Mouse (Mus musculus) hindbrain, embryonic 11.5 days (tissue): ENCODE data around the gene Pbld2. TPM values are rescaled to one million over a fixed set of nuclear protein-coding genes. Genes with fewer than 3 reads are reported as not detected.

Experiments used
- ATAC-seq: fragments of 200-750 bp; cut with Nextera tagmentation; 2 replicates; pipeline ENCODE4 v1.8.0; 2017; ENCODE audit warnings: mild to moderate bottlenecking, moderate TSS enrichment, moderate library complexity; ENCODE audit not compliant: low FRiP score
- DNase-seq: peaks from one replicate; pipeline ENCODE4 v3.0.0-alpha.2; 2015; ENCODE audit warnings: low spot score
- H3K27ac ChIP-seq: fragments of 300-500 bp; sonication (generic); 2 replicates; pipeline ENCODE4 v1.5.1; 2014; ENCODE audit warnings: mild to moderate bottlenecking, low read depth, low read length
- H3K27me3 ChIP-seq: fragments of 300-500 bp; sonication (generic); 2 replicates; pipeline ENCODE4 v1.6.1; 2014; ENCODE audit warnings: mild to moderate bottlenecking, low read length, moderate library complexity, mixed read lengths; ENCODE audit not compliant: control insufficient read depth, insufficient read depth
- H3K36me3 ChIP-seq: fragments of 300-500 bp; sonication (generic); 2 replicates; pipeline ENCODE4 v1.6.1; 2014; ENCODE audit warnings: mild to moderate bottlenecking, low read length, moderate library complexity, mixed read lengths; ENCODE audit not compliant: control insufficient read depth, insufficient read depth
- H3K4me1 ChIP-seq: fragments of 300-500 bp; sonication (generic); replicated peaks from 2 replicates; pipeline ENCODE4 v1.6.1; 2014; ENCODE audit warnings: low read length, mixed read lengths; ENCODE audit not compliant: control insufficient read depth, insufficient read depth
- H3K4me2 ChIP-seq: fragments of 300-500 bp; sonication (generic); replicated peaks from 2 replicates; pipeline ENCODE4 v1.6.1; 2014; ENCODE audit warnings: mild to moderate bottlenecking, low read depth, low read length
- H3K4me3 ChIP-seq: fragments of 300-500 bp; sonication (generic); 2 replicates; pipeline ENCODE4 v1.5.1; 2014; ENCODE audit warnings: low read depth, low read length
- H3K9ac ChIP-seq: fragments of 300-500 bp; sonication (generic); 2 replicates; pipeline ENCODE4 v1.6.1; 2014; ENCODE audit warnings: low read depth, low read length
- H3K9me3 ChIP-seq: fragments of 300-500 bp; sonication (generic); 2 replicates; pipeline ENCODE4 v1.6.1; 2016; ENCODE audit warnings: low read length; ENCODE audit not compliant: control insufficient read depth
- WGBS: fragments of 180-500 bp; shearing (Covaris S2); extraction: QIAGEN DNeasy Blood & Tissue Kit; methylation state at CpG from one replicate; pipeline ENCODE4 v1.1.7; 2014; 5-methylcytosine and 5-hydroxymethylcytosine counted together
- polyA plus RNA-seq: library from polyadenylated mRNA; unstranded; fragments of >200 nt; fragmentation: Nextera tagmentation; extraction: Ambion mirVana; gene quantifications from 2 replicates; pipeline ENCODE4 v1.2.1, GENCODE M21; 2014

The Pbld2 gene
- polyA plus RNA-seq, 1 experiment from 2014 or later = 1.3 TPM

DNA sequence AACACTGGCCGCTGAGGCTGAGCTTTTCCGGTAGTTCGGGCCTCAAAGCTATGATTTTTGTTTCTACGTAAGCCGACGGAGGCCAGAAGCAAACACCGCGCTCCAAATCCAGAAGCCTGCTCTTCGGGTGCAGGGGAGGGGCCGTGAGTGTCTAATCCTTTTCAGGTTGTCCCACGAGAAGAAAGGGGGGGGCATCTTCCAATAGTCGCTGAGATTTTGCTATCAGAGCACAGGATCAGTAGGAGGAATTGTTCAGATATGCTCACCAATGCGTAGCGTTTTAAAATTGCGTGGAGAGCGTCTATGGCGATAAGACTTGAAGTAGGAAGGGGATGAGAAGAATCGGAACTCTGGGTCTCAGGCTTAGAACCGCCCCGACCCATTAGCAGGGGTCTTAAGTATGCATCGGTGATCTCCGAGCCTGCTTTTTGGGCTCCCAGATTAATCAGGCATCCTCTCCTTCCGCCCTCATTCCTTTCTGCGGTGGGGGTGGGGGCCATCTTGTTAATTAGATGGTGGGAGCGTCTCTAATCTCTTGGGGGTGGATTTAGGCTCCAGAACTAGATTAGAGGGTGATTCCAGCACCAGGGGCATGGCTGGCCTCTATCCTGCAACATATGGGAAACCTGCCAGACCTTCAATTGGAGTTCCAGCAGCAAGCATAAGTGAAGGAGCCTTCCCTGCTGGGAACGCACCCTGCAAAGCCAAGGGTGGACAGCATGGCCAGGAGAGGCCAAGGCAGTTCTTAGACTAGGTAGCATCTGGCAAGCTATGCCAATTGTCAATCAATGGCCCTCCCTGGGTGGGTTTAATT is 65.8 kb downstream of the Pbld2 start:
- Histone ChIP-seq H3K9ac (peak overlapping the region; percentile 45), H3K36me3 (no peaks in the 10 kb centered on the region), H3K4me1 (peaks cover 3% of the 10 kb centered on the region; the same call in 1 of the 2 replicates), H3K9me3 (no peaks in the 10 kb centered on the region), H3K27me3 (no peaks in the 10 kb centered on the region), H3K4me3 (peak overlapping the region; percentile 19; the same call in 1 of the 2 replicates), H3K4me2 (peak overlapping the region; percentile 48), H3K27ac (peak overlapping the region; percentile 36; the same call in 1 of the 2 replicates)
- DNase-seq (peak; percentile 41), ATAC-seq (peak; percentile 46; the same call in 1 of the 2 replicates)
- WGBS = 6% methylated on average over 26 of the region's 26 CpGs

DNA sequence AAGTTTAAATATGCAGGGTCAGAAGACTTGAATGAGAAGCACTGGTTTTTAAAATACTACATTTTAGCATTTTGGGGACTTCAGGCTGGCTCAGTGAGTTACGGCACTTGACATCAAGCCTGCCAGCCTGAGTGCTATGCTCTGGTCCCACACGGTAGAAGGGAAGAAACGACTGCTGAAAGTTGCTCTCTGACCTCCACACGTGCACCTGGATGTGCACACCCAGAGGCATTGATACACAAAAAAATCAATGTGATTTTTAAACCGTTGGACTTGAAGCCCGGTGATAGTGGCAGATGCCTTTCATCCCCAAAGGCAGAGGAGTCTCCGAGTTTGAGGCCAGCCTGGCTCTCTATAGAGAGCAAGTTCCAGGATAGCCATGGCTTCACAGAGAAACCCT is 67.8 kb downstream of the Pbld2 start:
- 76% methylated on average over 7 of the region's 7 CpGs for WGBS
- H3K4me3 ChIP-seq = no peak overlapping the region
- DNase-seq = no peak

DNA sequence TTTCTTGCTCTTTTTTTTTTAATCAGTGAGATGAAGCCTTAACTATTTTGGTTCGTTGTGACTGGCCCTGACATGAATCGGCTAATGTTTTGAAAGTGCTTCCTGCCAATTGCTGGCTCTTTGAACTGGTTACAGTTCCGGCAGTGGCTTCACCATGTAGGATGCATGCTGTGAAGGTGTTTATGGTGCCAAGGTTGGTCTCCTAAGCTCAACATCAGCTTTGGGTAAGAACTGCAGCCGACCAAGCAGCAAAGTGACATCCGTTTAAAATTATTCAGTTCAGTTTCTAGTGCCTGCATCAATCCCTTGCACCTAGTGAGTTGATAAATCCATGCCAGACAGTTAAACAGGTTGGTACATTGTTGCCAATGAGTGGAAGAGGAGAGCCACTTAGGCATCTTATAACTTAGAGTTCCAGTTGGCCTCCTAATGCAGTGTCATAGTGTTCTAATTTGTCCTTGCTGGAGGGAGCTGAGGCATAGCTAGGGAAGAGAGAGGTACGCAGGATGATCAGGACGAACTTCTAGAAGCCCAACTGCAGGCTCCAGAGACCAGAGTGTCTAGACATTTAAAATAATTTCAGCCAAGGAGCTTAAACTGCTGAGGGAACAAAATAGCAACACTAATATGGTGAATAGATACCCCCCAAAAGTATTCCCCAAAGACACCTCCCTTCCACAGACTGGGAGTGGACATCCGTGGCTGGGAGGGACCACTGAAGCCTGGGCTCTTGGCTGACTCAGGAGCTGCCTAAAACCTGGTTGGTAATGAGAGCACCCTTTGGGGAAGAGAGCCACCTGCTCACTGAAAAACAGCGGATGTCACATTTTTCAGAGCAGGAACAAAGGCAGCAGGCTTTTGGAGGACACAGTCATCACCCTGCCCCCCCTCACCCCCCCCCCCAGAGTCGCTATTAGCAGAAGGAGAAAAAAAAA is 68.8 kb downstream of the Pbld2 start:
- DNase-seq (no peak), ATAC-seq (no peak)
- Histone ChIP-seq H3K27ac (no peak overlapping the region), H3K4me3 (no peak overlapping the region), H3K9me3 (no peaks in the 10 kb centered on the region), H3K4me1 (peaks cover 3% of the 10 kb centered on the region; the same call in 1 of the 2 replicates), H3K4me2 (no peak overlapping the region), H3K9ac (no peak overlapping the region), H3K36me3 (no peaks in the 10 kb centered on the region), H3K27me3 (0 out of 2 replicates have a peak, but pooled peaks cover 3% of the 10 kb centered on the region)
- WGBS = 76% methylated on average over 10 of the region's 10 CpGs

More for the DNA sequence above, 67.8 kb downstream of the Pbld2 start:
- H3K9ac ChIP-seq = no peak overlapping the region
- ATAC-seq = no peak
- no peaks in the 10 kb centered on the region for H3K27me3 ChIP-seq
- no peaks in the 10 kb centered on the region for H3K36me3 ChIP-seq
- no peaks in the 10 kb centered on the region for H3K9me3 ChIP-seq
- peaks cover 3% of the 10 kb centered on the region; the same call in 1 of the 2 replicates for H3K4me1 ChIP-seq
- H3K4me2 ChIP-seq = no peak overlapping the region
- H3K27ac ChIP-seq = no peak overlapping the region

- no peak overlapping the region for H3K4me2 ChIP-seq
- H3K36me3 ChIP-seq = no peaks in the 10 kb centered on the region
- no peak for ATAC-seq
- H3K4me3 ChIP-seq = no peak overlapping the region
- no peaks in the 10 kb centered on the region for H3K9me3 ChIP-seq
- H3K9ac ChIP-seq = no peak overlapping the region
- H3K4me1 ChIP-seq = no peaks in the 10 kb centered on the region; the same call in 1 of the 2 replicates
- peaks cover 9% of the 10 kb centered on the region for H3K27me3 ChIP-seq
- 80% methylated on average over 2 of the region's 2 CpGs for WGBS
- no peak overlapping the region for H3K27ac ChIP-seq
- no peak for DNase-seq
Observed at GRCm38 (mm10) chr10:63096757-63097156, 72.6 kb downstream of the Pbld2 start.

DNA sequence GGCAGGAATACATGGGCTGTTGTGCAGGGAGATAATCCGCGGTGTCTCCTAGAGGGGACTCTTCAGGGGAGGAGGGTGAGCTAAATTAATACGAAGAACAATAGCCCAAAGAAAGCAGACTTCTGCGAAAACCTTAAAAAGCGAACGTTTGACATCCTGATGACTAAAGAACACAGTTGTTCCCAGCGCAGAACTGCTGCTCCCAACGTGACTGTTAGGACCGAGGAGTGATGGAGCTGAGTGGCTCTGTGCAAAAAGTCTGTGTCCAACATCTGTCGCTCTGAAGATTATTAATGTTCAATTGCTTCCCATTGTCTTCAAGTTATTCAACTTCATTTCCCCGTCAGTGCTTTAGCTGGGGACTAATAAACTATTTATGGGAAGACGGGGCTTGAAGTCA is 74.1 kb downstream of the Pbld2 start:
- Histone ChIP-seq H3K9ac (no peak overlapping the region), H3K27me3 (peaks cover 11% of the 10 kb centered on the region), H3K4me3 (no peak overlapping the region), H3K4me1 (no peaks in the 10 kb centered on the region; the same call in 1 of the 2 replicates), H3K36me3 (no peaks in the 10 kb centered on the region), H3K27ac (no peak overlapping the region), H3K9me3 (no peaks in the 10 kb centered on the region), H3K4me2 (no peak overlapping the region)
- DNase-seq (no peak), ATAC-seq (no peak)
- WGBS = 60% methylated on average over 12 of the region's 12 CpGs

DNA sequence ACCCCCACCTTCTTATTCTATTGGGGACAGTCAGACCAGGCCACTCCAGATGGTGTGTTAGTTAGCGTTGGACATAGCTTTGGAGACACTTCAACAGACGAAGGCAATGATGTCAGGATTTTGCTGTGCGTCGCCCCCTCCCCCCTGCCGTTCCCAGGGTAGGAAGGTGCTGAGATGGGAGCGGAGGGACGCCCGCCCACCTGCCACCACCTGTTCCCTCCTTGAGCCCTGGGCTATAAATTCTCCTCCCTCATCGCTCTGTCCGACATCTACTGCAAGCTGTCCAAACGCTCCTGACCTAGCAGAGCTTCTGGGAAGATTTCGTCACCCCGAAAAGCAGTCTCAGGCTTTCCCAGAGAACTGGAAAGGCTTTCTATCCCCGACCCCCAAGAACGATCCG is 75.4 kb downstream of the Pbld2 start, which contains the start of gene Atoh7:
Gene Atoh7 (plus strand): TSS at position 131 of the 400 bp plus-strand sequence.
- Histone ChIP-seq H3K9me3 (no peaks in the 10 kb centered on the region), H3K4me1 (no peaks in the 10 kb centered on the region; the same call in 1 of the 2 replicates), H3K9ac (peak within 1 kb of the TSS; percentile 71), H3K4me3 (peak within 1 kb of the TSS; percentile 54), H3K27me3 (peaks cover 11% of the 10 kb centered on the region), H3K4me2 (peak within 1 kb of the TSS; percentile 95), H3K27ac (no peak within 1 kb of the TSS), H3K36me3 (no peaks in the 10 kb centered on the region)
- 4% methylated on average over 16 of the region's 16 CpGs for WGBS
- ATAC-seq = peak; percentile 31
- DNase-seq = no peak

DNA sequence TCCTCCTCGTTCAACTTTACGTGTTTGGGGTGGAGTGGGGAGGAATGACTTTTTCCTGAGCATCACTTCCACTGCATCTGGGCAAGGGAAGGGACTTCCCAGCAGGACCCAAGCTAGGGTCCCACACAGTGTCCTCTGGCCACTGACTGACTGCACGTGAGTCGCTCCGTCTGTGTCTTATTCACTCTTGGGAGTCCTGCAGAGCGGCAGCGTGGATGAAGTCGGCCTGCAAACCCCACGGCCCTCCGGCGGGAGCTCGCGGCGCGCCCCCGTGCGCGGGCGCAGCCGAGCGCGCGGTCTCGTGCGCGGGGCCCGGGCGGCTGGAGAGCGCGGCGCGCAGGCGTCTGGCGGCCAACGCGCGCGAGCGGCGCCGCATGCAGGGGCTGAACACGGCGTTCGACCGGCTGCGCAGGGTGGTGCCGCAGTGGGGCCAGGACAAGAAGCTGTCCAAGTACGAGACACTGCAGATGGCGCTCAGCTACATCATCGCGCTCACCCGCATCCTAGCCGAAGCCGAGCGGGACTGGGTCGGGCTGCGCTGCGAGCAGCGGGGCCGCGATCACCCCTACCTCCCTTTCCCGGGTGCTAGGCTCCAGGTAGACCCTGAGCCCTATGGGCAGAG is 75.9 kb downstream of the Pbld2 start:
- H3K4me3 ChIP-seq = peak overlapping the region; percentile 54
- under 1% methylated on average over 62 of the region's 62 CpGs for WGBS

DNA sequence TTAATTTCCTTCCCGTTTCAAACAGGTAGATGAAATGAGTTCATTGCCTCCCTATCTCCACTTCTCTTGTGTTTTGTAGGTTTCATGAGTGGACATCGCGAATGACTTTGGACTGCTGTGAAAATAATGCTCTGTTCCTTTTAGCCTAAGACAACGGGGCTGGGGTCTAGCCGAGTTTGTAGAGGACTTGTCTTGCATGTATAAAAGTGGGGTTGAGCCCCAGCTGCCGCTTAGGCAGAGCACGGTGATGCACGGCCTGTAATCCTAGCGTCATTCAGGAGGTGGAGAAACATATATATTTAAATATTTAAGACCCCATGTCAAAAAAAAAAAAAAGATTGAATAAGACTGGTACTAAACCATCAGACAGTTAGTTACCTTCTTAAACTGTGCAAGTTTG is 76.5 kb downstream of the Pbld2 start:
- DNase-seq (no peak), ATAC-seq (no peak; the same call in 1 of the 2 replicates)
- Histone ChIP-seq H3K4me3 (peak overlapping the region; percentile 54), H3K36me3 (no peaks in the 10 kb centered on the region), H3K4me1 (no peaks in the 10 kb centered on the region; the same call in 1 of the 2 replicates), H3K27me3 (peaks cover 11% of the 10 kb centered on the region), H3K9me3 (no peaks in the 10 kb centered on the region), H3K4me2 (peak overlapping the region; percentile 95), H3K9ac (peak overlapping the region; percentile 71), H3K27ac (no peak overlapping the region)
- WGBS = 15% methylated on average over 9 of the region's 9 CpGs

More for the DNA sequence above, 75.9 kb downstream of the Pbld2 start:
- Histone ChIP-seq H3K27me3 (peaks cover 11% of the 10 kb centered on the region), H3K9ac (peak overlapping the region; percentile 71), H3K4me2 (peak overlapping the region; percentile 95), H3K27ac (no peak overlapping the region), H3K36me3 (no peaks in the 10 kb centered on the region), H3K4me1 (no peaks in the 10 kb centered on the region; the same call in 1 of the 2 replicates), H3K9me3 (no peaks in the 10 kb centered on the region)
- ATAC-seq (peak; percentile 84), DNase-seq (peak; percentile 80)
